Mouse (Mus musculus) hindbrain, embryonic 11.5 days (tissue): ENCODE data around the gene Tcfl5. TPM values are rescaled to one million over a fixed set of nuclear protein-coding genes. Genes with fewer than 3 reads are reported as not detected.

Experiments
- ATAC-seq: fragments of 200-750 bp; cut with Nextera tagmentation; 2 replicates; pipeline ENCODE4 v1.8.0; 2017; ENCODE audit warnings: mild to moderate bottlenecking, moderate TSS enrichment, moderate library complexity; ENCODE audit not compliant: low FRiP score
- DNase-seq: peaks from one replicate; pipeline ENCODE4 v3.0.0-alpha.2; 2015; ENCODE audit warnings: low spot score
- H3K27ac ChIP-seq: fragments of 300-500 bp; sonication (generic); 2 replicates; pipeline ENCODE4 v1.5.1; 2014; ENCODE audit warnings: mild to moderate bottlenecking, low read depth, low read length
- H3K27me3 ChIP-seq: fragments of 300-500 bp; sonication (generic); 2 replicates; pipeline ENCODE4 v1.6.1; 2014; ENCODE audit warnings: mild to moderate bottlenecking, low read length, moderate library complexity, mixed read lengths; ENCODE audit not compliant: control insufficient read depth, insufficient read depth
- H3K36me3 ChIP-seq: fragments of 300-500 bp; sonication (generic); 2 replicates; pipeline ENCODE4 v1.6.1; 2014; ENCODE audit warnings: mild to moderate bottlenecking, low read length, moderate library complexity, mixed read lengths; ENCODE audit not compliant: control insufficient read depth, insufficient read depth
- H3K4me1 ChIP-seq: fragments of 300-500 bp; sonication (generic); replicated peaks from 2 replicates; pipeline ENCODE4 v1.6.1; 2014; ENCODE audit warnings: low read length, mixed read lengths; ENCODE audit not compliant: control insufficient read depth, insufficient read depth
- H3K4me2 ChIP-seq: fragments of 300-500 bp; sonication (generic); replicated peaks from 2 replicates; pipeline ENCODE4 v1.6.1; 2014; ENCODE audit warnings: mild to moderate bottlenecking, low read depth, low read length
- H3K4me3 ChIP-seq: fragments of 300-500 bp; sonication (generic); 2 replicates; pipeline ENCODE4 v1.5.1; 2014; ENCODE audit warnings: low read depth, low read length
- H3K9ac ChIP-seq: fragments of 300-500 bp; sonication (generic); 2 replicates; pipeline ENCODE4 v1.6.1; 2014; ENCODE audit warnings: low read depth, low read length
- H3K9me3 ChIP-seq: fragments of 300-500 bp; sonication (generic); 2 replicates; pipeline ENCODE4 v1.6.1; 2016; ENCODE audit warnings: low read length; ENCODE audit not compliant: control insufficient read depth
- WGBS: fragments of 180-500 bp; shearing (Covaris S2); extraction: QIAGEN DNeasy Blood & Tissue Kit; methylation state at CpG from one replicate; pipeline ENCODE4 v1.1.7; 2014; 5-methylcytosine and 5-hydroxymethylcytosine counted together
- polyA plus RNA-seq: library from polyadenylated mRNA; unstranded; fragments of >200 nt; fragmentation: Nextera tagmentation; extraction: Ambion mirVana; gene quantifications from 2 replicates; pipeline ENCODE4 v1.2.1, GENCODE M21; 2014

Gene Tcfl5
- polyA plus RNA-seq, 1 experiment from 2014 or later: 0.60 TPM

DNA sequence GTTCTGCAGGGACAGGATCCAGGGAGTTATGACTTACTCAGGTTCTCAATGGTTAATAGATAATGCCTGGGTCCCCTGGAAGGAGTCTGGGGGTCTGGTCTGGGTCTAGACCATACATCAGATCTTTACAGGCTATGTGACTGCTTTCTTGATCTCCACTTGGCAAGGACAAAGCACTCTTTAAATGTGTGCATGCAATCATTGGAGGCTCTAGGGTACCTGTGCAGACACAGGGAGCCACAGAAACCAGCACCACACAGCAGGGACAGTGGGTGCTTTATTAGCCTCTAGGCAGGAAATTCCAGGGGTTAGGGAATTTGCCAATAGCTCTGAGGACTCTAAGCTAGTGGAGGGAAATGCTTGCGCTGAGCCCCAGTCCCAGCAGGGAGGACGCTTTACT, 30.6 kb downstream of the Tcfl5 start:
- 81% methylated on average over 2 of the region's 2 CpGs for WGBS
- H3K4me2 ChIP-seq: no peak overlapping the region
- ATAC-seq (no peak), DNase-seq (no peak)
- H3K27me3 ChIP-seq: no peaks in the 10 kb centered on the region
- H3K36me3 ChIP-seq: no peaks in the 10 kb centered on the region
- no peak overlapping the region for H3K9ac ChIP-seq
- no peaks in the 10 kb centered on the region for H3K9me3 ChIP-seq
- no peak overlapping the region for H3K27ac ChIP-seq
- no peak overlapping the region for H3K4me3 ChIP-seq
- no peaks in the 10 kb centered on the region for H3K4me1 ChIP-seq

DNA sequence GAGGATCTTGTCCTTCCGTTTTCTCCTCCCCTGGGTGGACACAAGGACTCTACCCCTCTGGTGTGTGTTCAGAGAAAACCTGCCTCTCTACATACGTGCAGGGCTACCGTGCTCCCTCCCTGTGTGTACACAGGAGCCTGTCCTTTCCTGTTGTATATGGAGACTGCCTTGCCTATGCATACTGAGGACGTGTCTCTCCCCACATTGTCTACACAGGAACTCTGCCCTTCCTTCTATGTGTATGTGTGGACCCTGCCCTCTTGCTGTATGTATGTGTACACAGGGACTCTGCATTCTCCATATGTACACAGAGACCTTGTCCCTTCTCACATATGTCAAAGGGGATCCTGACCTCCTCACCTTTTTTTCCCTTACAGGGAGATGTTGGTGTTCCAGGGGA, 32.2 kb downstream of the Tcfl5 start:
- H3K4me2 ChIP-seq: no peak overlapping the region
- no peak for DNase-seq
- 77% methylated on average over 4 of the region's 4 CpGs for WGBS
- no peak overlapping the region for H3K27ac ChIP-seq
- H3K36me3 ChIP-seq: no peaks in the 10 kb centered on the region
- H3K27me3 ChIP-seq: no peaks in the 10 kb centered on the region
- no peak for ATAC-seq
- H3K9me3 ChIP-seq: no peaks in the 10 kb centered on the region
- H3K4me3 ChIP-seq: no peak overlapping the region
- no peak overlapping the region for H3K9ac ChIP-seq
- no peaks in the 10 kb centered on the region for H3K4me1 ChIP-seq

DNA sequence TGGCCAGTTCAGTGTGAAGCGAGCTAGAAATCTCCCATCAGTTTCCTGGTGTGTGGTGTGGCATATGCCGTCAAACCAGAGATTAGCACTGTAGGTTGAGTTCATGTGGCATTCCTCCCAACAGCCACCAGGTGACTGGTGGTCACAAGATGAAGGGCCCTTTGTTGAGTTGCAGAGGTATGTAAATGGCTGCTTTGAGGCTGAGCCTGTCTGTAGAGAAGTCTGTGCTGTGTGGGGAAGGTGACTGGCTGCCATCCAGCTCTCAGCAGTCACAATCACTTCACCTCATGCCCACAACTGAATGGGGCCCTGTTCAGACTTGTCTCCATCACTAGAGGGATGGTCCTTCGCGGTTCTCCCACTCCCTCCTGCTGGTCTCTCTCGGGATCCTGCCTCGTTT, 37.7 kb downstream of the Tcfl5 start:
- no peak overlapping the region for H3K4me3 ChIP-seq
- peaks cover 2% of the 10 kb centered on the region; the same call in 1 of the 2 replicates for H3K4me1 ChIP-seq
- no peak overlapping the region for H3K27ac ChIP-seq
- no peak overlapping the region for H3K9ac ChIP-seq
- no peak overlapping the region for H3K4me2 ChIP-seq
- 57% methylated on average over 6 of the region's 6 CpGs for WGBS
- DNase-seq (no peak), ATAC-seq (no peak)
- no peaks in the 10 kb centered on the region for H3K27me3 ChIP-seq
- H3K9me3 ChIP-seq: no peaks in the 10 kb centered on the region
- H3K36me3 ChIP-seq: no peaks in the 10 kb centered on the region

DNA sequence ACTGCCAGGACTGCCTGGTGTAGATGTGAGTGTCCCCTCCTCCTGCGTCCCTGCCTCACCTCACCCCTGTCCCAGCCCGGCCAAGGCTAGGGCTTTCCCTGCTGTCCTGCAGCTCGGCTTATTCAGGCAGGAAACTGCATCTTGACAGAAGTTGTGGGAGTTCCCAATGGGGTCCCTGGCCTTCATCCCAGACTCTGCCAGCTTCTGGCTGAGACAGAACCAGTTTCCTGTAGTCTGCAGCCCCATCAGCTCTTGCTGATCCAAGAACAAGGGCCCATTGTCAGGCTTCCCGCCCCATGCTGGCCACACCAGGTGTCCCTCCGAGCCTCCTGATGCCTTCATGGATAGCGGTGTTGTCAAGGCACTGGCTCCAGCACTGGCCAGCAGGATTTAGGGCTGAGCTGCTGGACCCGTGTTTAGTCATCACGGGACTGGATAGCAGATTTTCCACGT, 41.9 kb downstream of the Tcfl5 start:
- H3K4me3 ChIP-seq: no peak overlapping the region
- H3K9me3 ChIP-seq: no peaks in the 10 kb centered on the region
- DNase-seq (no peak), ATAC-seq (no peak)
- H3K36me3 ChIP-seq: no peaks in the 10 kb centered on the region
- no peak overlapping the region for H3K27ac ChIP-seq
- 14% methylated on average over 9 of the region's 9 CpGs for WGBS
- peaks cover 6% of the 10 kb centered on the region for H3K27me3 ChIP-seq
- no peak overlapping the region for H3K9ac ChIP-seq
- H3K4me1 ChIP-seq: peaks cover 6% of the 10 kb centered on the region
- H3K4me2 ChIP-seq: no peak overlapping the region

DNA sequence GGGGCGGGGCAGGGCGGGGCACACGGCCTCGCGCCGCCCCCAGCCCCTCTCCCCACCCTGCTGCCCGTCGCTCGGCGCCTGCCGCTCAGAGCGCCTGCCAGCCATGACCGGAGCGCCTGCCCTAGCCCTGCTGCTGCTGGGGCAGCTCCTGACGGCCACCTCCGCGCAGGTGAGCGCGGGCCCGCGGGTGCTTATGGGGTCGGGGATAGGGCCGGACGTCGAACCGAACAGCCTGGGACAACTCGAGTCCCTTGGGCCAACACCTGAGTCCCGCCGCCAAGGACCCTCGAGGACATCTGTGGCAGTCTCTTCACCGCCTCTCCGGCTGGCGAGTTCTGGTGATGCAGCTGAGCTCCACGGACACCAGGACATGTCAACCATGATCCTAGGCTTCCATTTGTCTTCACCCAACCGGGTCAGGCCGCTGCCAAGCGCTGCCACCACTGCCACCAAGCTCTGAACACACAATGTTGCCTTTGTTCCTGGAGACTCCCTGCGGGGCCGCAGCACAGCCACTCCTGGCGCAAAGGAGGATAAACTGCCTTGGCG, 44.3 kb downstream of the Tcfl5 start:
- H3K4me3 ChIP-seq: peak overlapping the region; percentile 27
- DNase-seq: peak; percentile 43
- peak; percentile 55; the same call in 1 of the 2 replicates for ATAC-seq
- H3K27me3 ChIP-seq: peaks cover 6% of the 10 kb centered on the region
- H3K4me2 ChIP-seq: peak overlapping the region; percentile 63
- H3K4me1 ChIP-seq: peaks cover 6% of the 10 kb centered on the region
- peaks cover 5% of the 10 kb centered on the region; the same call in 1 of the 2 replicates for H3K36me3 ChIP-seq
- no peaks in the 10 kb centered on the region for H3K9me3 ChIP-seq
- peak overlapping the region; percentile 50 for H3K9ac ChIP-seq
- H3K27ac ChIP-seq: no peak overlapping the region
- WGBS: under 1% methylated on average over 38 of the region's 41 CpGs

DNA sequence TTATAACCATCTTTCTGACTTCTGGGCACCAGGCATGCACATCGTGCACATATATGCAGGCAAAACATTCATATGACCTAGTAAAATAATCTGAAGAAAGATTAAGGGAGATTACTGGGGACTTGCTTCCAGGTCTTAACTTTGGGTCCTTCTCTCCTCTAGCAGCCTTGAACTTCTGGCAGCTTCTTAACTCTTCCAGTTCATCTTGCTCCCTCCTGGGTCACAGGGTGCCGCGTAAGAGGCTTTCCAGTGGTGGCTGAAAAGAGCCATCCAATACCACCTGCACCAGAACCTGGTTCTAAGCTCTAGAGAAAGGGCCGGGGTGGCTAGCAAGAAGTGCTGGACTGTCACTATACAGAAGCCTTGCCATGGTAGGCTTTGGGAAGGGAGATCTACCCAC, 45.0 kb downstream of the Tcfl5 start, which contains the start of gene Col9a3:
Gene Col9a3 (plus strand): TSS at position 301 of the 400 bp plus-strand sequence.
- no peak for ATAC-seq
- H3K4me3 ChIP-seq: peak within 1 kb of the TSS; percentile 27
- peaks cover 6% of the 10 kb centered on the region for H3K27me3 ChIP-seq

DNA sequence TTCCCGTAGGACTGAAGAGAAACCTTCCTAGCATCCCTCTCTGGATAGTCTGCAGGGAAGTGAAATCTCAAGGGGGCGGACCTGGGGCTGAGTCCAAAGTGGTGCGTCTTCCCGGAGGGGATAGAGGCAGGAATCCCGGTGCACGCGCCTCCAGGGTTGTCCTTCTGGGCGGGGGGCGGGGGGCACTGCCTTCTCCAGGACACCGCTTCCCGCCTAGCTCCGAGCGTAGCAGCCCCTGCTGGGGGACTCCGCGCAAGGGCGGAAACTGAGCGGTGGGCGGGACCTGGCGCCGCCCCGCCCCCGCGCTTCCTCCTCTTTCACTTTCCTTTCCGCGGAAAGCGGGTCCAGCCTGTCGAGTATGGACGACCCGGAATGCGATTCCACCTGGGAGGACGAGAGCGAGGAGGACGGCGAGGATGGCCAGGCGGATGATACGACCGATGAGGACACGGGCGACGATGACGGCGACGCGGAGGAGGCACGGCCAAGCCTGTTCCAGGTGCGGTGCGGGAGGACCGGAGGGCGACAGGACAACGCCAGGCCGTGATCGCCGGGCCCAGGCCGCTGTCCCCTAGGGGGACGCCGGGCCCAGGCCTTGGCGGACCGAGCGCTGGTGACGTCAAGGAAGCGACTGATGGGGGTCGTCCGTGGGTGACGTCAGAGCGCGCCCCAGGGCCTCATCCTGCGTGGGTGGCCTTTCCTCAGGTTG, 53.2 kb downstream of the Tcfl5 start, which contains the start of gene Ogfr:
Gene Ogfr (plus strand): TSS at position 123 of the 709 bp plus-strand sequence.
- ATAC-seq (peak; percentile 94), DNase-seq (peak; percentile 91)
- WGBS: under 1% methylated on average over 66 of the region's 67 CpGs
- Histone ChIP-seq H3K4me3 (peak within 1 kb of the TSS; percentile 91), H3K9ac (peak within 1 kb of the TSS; percentile 88), H3K27me3 (no peaks in the 10 kb centered on the region), H3K36me3 (peaks cover 19% of the 10 kb centered on the region), H3K27ac (peak within 1 kb of the TSS; percentile 92), H3K4me1 (peaks cover 2% of the 10 kb centered on the region; the same call in 1 of the 2 replicates), H3K9me3 (no peaks in the 10 kb centered on the region), H3K4me2 (peak within 1 kb of the TSS; percentile 83)

More for the DNA sequence above, 45.0 kb downstream of the Tcfl5 start, which contains the start of gene Col9a3:
- WGBS: 46% methylated on average over 4 of the region's 4 CpGs
- peak within 1 kb of the TSS; percentile 63 for H3K4me2 ChIP-seq
- no peaks in the 10 kb centered on the region for H3K9me3 ChIP-seq
- peaks cover 7% of the 10 kb centered on the region for H3K36me3 ChIP-seq
- no peak within 1 kb of the TSS for H3K27ac ChIP-seq
- peak within 1 kb of the TSS; percentile 50 for H3K9ac ChIP-seq
- H3K4me1 ChIP-seq: peaks cover 6% of the 10 kb centered on the region
- no peak for DNase-seq

DNA sequence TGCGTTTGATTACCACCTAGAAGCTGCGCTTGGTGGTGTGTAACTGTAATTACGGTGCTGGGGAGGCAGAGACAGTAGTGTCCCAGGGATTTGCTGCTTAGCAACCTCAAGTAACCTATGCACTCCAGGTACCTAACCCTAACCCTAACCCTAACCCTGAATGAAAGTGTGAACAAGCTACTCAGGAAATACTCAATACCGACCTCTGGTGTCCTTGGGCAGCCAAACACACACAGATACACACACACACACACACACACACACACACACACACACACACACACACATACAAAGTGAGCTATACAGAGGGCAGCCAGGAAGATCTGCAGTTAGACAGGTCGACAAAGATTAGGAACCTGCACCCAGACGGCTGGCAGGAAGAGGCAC, 53.8 kb downstream of the Tcfl5 start:
- ATAC-seq: peak; percentile 28
- peaks cover 14% of the 10 kb centered on the region for H3K36me3 ChIP-seq
- 52% methylated on average over 6 of the region's 6 CpGs for WGBS

More for the DNA sequence above, 53.8 kb downstream of the Tcfl5 start:
- peak overlapping the region; percentile 83 for H3K4me2 ChIP-seq
- H3K9me3 ChIP-seq: no peaks in the 10 kb centered on the region
- peak overlapping the region; percentile 88 for H3K9ac ChIP-seq
- H3K4me3 ChIP-seq: peak overlapping the region; percentile 91
- H3K27ac ChIP-seq: peak overlapping the region; percentile 92; the same call in 1 of the 2 replicates
- DNase-seq: no peak
- H3K27me3 ChIP-seq: no peaks in the 10 kb centered on the region
- peaks cover 2% of the 10 kb centered on the region; the same call in 1 of the 2 replicates for H3K4me1 ChIP-seq
